Mouse (Mus musculus) adrenal gland, postnatal 25 days (tissue): Measurements from ENCODE around the gene Prrt4. TPM values are rescaled to one million over a fixed set of nuclear protein-coding genes. Genes with fewer than 3 reads are reported as not detected.
"Not testable (repeated sequence)": the region's sequence is repeated elsewhere in the genome, so short reads cannot be mapped to it uniquely, and the experiment has no call there.

Experiments
- DNase-seq: peaks from one replicate; pipeline ENCODE4 v3.0.0; 2021; ENCODE audit warnings: mixed read lengths
- total RNA-seq: library from RNA; stranded (reverse); gene quantifications from 2 replicates; pipeline ENCODE4 v1.2.3, GENCODE M21; 2021

The Prrt4 gene
- total RNA-seq, 1 experiment from 2014 or later: 6.2 TPM

DNA sequence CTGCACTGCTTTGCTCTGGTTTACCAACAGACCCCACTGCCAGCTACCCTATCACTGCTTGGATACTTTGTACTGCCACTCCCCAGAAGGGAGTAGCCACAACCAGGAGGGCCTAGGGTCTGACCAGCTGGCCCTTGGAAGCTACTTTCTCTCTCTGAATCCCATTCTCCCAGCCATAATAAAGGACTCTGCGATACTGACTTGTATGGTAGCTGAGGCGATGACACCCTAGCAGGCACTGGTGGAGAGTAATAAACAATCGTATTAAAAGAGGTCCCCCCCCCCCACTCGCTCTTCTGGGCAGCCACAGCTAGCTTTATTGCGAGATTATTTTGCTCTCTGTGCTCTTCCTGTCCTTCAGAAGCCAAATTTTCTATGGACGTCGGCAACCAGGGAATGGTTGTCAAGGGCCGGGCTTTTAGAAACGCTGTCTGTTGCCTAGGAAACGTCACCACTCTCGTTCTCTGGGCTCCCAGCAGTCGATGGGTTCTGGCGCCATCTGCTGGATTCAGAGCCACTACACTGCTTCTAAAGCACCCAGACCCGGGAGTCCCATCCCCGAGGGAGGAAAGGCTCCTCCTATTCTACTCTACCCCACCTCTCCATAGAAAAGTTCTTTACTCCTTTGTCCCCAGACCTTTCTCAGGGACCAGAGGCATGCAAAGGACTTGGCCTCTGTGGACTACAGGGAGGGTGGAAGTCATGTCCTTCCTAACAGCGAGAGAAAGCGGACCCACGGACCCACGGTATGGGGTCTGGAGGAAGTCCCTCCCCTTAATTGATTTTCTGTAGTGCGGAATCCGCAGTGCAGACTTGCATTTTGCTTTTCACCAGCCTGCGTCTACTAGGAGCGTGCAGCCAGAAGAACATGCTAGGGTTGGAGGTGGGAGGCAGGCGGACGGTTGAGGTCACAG, 19.2 kb upstream of the Prrt4 start:
- DNase-seq: peak; percentile 88

DNA sequence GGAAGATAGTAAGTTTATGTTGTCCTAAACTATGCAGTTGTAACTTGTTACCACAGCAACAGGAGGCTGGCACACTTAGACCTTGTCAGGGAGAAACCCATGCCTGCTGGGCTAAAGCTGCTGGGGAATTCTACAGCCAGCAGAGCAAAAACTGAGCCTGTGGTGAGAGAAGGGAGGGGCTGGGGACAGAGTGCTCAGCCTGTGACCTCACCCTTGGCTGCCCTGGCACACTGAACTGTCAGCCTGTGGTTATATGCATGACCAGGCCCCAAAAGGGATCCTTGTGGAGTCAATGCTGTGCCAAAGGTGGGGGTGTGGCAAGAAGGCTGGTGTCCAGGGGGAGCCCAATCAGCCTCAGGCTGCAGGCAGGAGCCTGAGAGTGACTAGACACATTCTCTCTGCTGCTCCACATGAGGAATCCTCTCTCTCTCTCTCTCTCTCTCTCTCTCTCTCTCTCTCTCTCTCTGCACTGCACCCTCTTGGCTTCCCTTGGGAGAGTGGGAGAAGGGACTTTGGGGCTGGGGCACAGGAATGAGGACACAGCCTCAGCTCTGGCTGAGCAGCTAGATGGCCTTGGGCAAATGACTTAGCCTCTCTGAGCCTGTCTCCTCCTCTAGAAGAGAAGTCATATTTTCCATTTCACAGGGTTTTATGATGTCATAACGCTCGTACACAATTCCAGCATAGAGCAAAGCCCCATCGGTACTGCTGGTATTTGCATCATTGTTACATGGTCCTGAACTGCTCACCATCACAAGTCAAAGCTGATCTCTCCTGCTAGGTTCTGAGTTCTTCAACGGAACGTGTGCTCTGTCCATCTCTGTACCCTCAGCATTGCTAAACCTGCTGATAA, 16.7 kb upstream of the Prrt4 start:
- peak; percentile 54 for DNase-seq

DNA sequence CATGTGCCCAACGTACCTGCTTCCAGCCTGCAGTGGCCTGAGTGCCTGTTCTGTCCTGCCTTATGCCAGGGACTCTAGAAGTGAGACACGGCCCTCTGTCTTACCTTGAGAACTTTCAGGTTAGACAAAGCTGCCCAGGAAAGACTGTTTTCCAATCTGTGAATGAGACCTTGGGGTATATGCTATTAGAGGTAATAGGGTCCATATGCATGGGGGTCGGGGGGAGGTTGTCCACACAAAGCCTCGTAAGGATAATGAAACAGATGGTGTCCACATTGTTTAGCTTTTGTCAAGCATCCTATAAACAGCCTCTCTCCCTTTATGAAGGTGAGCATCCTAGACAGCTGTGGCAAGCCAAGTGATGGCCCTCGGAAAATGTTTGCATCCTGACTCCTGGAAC, 15.8 kb upstream of the Prrt4 start:
- no peak for DNase-seq

DNA sequence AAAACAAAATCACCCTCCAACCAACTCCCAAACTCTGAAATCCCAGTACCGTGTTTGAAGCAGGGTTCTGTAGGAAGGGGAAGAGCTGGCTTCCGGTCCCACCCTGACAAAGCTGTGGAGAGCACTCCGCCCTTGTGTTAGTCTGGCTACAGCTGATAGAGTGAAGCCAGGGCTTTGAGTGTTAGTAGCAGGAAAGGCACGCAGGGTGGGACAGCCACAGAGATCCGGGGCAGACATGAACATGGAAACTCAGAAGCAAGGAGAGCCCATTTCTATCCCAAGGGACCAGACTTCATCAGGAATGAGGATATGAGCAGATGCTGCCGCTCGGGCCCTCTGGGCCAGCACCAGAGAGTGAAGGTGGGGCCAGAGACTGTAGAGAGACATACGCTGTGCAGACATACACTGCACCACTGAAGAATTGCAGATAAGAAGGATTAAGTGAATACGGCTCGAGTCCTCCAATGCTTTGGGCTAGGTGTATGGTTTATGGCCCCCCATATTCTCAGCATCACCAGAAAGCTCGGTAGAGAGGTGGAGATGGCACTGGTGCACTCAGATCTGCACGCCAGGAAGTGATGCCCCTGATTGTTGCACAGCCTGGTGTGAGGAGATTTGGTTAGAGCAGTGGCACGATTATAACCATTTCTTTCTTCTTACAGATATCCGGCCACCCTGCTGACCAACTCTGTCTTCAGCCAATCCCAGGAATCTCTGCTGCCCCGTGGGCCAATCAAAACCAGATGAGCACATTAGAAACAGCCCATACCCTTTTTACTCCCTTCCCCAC, 14.8 kb upstream of the Prrt4 start:
- no peak for DNase-seq

DNA sequence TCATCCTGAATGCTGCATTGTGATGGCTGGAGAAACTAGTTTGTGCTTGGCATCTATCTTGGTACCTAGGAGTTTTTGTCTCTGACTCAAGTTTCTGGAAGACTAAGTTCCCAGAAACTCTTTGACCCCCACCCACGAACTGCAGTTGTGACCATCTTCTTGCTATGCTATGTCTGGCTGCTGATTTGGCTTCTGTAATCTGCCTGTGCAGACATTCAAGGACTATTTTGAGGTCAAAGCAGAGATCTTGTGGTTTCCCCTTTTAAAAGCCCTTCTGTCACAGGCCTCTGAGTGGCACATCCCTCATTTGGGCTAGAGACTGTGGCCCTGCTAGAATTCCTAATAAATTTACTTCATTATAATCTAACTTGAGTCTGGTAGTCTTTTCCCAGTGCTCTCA, 8.6 kb upstream of the Prrt4 start:
- DNase-seq: no peak

DNA sequence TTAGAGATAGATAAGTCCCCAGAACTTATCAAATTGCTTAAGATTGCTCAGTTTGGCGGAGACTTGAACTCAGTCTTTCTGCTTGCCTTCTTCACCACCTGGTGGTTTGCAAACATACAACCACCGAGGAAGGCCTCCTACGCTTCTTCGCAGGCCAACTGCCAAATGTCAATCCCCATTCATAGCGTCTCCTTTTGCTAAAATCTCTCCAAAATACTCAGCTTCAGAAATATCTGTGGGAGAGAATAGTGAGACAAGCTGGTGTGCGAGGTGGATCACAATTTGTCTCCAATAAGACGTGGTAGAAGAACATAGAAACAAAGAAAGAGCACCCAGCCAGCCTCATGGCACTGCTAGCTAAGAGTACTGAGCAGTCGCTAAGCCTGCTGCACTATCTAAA, 459 bp upstream of the Prrt4 start:
- no peak for DNase-seq

DNA sequence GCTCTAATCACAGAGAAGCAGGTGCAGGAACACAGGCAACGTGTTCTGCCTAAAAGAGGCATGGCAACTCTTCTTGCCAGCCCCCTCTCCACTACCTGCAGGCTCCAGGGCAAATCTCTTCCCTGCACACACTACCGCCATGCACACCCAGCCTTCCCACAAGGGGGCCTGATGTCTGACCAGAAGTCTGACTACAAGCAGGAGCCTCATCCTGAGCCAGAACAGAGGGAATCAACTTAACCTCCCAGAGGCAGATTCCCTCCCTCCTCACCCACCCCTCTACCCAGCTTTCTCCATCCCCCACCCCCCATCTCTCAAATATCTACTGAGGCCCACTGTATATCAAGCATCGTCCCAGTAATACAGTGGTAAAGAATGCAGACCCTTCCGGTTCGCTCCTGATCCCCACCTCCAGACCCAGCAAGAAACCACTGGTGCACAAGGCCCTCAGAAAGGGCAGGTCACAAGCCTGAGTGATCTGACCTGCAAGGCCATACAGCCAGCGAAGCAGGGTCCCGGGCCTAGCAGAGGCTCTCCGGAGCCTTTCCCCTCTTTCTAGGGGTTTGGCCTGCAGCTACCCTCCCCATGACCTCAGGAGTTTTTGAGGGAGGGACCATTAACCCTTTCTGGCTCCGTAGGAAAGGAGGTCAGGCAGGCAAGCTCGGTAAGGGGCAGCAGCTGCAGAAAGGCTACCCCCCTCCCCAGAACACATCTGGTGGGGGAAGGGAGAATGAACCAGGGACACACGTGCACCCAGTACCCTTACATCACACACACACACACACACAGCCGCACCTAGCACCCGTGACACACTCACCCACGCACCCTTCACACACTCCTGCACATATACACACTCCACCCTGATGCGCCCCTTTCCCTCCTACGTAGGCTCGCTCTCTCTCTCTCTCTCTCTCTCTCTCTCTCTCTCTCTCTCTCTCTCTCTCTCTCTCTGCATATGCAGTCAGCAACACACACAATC, 1.2 kb downstream of the Prrt4 start:
- DNase-seq: no peak

DNA sequence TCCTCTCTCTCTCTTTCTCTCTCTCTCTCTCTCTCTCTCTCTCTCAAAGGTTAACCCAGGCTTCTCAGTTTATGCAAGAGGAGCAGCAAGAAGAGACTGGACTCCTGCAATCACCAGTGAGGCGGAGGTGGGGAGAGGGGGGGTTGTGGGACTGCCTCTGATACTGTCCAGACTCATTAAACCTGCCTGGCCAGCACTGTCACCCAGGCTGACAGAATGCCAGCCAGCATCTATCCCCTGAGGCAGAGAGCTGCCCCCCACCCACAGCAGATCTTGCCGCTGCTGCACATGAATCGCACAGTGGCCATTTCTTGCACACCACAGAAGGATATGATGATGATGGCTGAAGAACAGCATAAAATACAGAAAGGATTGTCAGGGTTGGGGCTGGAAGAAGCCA, 4.3 kb downstream of the Prrt4 start:
- peak; percentile 8 for DNase-seq

DNA sequence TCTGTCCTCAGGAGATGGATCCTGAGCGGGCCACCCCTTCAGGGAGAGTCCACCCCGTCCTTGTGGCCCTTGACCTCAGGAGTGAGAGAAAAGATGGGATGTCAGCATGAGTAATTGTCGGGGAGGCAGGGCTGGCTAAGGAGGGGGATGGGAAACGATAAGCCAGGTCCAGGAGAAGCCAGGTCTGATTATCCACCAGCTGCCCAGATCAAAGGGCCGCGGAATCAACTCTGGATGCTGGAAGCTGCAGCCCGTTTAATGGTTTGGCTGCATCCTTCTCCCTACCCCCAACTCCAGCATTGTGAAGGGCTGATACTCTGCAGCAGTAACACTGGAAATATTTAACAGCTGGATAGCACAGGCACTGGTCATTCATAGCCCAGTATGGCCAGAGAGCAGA, 5.0 kb downstream of the Prrt4 start:
- DNase-seq: no peak

DNA sequence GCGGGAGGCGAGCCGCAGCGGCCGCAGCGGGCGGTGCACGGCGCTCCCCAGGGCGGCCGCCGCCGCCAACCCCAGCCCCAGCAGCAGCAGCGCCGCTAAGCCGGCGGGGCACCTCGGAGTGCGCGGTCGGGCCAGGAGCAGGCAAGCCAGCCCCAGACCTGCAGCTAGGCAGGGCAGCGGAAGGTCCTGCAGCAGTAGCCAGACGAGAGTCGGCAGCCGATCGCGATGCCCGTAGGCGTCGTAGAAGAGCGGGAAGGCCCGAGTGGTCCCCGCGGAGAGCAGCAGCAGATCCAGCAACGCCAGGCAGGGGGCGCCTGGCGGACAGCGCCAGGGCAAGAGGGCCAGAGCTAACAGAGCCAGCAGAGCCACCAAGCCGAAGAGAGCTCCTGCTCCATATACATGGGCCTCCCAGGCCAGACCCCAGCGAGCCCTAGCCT, 8.4 kb downstream of the Prrt4 start:
- DNase-seq: peak; percentile 77

DNA sequence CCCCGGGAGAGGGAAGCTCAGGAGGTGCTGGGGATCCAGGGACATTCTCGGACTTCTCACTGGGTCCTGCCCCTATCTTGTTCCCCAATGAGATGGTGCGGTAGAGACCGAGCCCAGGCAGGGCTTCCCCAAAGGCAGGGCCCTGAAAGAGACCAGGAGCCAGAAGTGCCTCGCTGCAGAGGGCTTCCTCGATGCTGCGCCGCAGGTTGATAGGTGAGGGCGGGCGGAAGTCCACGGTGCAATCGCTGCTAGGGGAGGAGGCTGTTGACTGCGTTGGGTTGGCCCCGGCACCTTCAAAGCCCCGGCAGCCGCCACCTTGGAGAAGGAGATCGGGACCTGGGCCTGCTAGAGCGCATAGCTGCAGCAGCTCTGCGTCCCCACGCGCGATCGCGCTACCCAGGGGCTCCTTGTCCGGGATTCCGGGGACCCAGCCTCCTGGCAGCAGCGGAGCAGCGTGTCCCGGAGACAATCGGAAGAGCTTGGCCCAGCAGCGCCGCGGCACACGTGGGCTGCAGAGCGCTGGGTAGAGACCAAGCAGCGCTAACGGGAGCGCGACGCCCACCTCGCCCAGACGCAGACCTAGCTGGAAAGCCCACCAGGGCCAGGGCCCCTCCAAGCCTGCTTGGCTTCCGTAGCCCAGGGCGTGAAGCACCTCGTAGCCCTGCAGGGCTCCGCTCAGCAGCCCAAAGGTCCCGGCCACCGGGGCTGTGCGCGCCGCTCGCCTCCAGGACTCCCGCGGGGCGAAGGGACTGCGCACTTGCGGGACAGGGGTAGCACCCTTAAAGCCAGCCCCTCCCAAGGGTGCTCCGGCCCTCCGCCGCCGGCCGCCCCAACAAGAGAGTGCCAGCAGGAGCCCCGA, 9.1 kb downstream of the Prrt4 start:
- peak; percentile 12 for DNase-seq

DNA sequence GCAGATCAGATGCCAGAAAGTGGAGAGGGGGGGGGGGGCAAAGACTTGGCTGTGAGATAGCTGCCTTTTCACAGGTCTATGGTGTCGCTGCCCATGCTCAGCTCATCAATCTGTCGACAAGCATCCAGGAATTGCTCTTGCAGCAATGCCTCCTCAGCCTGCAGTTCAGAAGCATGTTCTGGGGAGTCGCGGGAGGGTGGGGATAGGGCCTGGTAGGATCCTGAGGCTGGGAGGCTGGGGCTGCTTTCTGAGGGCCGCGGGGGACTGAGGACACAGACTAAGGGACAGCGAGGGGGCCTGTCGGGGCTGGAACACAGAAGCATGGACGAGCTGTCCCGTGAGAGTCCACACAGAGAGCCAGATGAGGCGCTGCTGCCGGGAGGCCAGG, 9.7 kb downstream of the Prrt4 start:
- DNase-seq: no peak

DNA sequence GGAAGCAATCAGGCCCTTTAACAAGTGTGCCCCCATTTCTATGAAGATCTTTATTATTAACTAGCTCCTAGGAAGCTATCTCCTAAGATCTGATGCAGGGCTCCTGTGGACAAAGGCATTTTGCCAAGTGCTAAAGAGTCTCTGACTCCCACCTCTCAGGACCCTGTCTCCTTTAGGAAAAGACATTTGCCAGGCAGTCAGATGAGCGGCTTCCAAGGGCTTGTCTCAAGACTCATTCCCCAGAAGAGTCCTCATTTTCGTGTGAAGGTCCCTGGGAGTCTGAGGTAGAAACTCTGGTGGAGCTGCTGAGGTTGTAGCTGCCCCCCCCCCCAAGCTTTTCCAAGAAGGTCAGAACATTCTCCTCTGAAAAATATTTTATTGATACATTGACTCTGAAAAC, 10.5 kb downstream of the Prrt4 start:
- no peak for DNase-seq

DNA sequence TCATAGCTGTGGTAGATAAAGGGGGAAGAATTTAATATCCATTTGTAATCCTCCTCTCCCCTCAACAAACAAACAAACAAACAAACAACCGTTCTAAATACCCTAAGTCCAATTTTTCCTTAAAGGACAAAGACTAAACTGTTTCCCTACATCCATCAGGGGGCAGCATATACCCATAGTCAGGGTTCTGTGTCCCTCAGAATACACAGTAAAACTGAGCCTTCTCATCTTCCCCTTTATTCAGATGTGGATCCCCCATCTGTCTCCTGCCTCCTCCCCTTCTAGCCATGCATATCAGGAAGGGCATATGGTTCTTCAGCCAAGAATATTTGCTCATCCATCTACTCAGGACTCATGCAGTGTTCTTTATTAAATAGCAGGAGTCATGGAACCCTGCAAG, 13.2 kb downstream of the Prrt4 start:
- DNase-seq: no peak

DNA sequence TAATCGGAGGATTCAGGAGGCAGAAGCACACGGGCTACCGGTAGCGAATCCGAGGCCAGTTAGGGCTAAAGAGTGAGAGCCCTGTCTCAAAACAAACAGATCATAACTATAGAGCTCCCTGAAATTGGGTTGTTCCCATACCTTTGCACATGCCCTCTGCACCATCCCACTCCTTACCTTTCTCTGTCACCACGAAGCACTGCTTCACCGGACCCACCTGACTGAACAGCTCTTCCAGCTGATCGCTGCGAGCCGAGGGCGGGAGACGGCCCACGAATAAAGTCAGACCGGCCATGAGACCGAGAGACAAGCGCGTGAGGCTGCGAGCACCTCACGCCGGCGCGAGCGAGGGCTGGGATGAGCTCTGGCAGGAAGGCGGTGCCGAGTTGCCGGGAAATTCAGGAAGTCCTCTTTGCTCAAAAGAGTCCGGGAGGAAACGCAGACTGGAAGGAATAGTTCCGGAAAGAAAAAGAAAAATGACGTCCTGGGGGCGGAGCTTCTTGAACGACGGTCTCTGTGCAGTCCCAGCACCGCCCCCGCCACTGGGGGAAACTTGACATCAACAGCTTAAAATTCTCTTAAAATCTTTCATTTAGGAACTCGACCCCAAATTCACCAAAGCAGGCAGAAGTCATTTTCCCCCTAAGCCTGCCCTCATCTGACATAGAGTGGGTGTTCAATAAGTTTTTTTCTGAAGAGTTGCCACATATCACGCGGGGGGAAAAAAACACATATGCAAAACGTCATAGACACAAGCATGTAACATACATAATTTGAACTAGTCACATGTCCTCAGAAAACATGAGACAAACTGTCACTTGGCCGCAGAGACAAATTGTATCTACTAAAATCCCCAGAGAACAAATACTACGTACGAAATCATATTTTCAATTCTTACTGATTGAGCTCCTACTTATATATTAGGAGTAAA, 14.8 kb downstream of the Prrt4 start, which contains the start of gene Rbm28:
Gene Rbm28 (minus strand): TSS at position 693 of the 931 bp plus-strand sequence.
- peak; percentile 74 for DNase-seq

DNA sequence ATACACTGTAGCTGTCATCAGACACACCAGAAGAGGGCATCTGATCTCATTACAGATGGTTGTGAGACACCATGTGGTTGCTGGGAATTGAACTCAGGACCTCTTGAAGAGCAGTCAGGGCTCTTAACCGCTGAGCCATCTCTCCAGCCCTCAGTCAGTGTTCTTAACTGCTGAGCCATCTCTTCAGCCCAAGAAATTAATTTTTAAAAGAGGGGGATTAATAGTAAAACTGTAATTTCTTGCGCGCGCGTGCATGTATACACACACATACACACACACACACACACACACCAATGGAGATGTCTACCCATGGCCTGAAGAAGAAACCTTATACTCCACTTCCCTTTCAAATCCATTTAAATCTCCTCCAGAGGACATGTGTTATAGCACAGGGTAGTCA, 18.1 kb downstream of the Prrt4 start:
- DNase-seq: not testable (repeated sequence)

DNA sequence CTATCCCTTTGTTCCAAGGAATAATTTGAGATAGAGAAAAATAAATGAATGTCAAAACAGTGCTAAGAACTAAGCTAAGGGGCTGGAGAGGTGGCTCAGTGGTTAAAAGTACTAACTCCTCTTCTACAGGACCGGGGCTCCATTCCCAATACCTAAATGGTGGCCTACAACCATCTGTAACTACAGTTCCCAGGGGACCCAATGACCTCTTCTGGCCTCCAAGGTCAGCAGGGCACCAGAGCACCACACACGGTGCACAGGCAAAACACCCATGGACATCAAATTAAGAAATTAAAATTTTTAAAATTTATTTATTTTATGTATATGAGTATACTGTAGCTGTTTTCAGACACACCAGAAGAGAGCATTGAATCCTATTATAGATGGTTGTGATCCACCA, 18.6 kb downstream of the Prrt4 start:
- no peak for DNase-seq

DNA sequence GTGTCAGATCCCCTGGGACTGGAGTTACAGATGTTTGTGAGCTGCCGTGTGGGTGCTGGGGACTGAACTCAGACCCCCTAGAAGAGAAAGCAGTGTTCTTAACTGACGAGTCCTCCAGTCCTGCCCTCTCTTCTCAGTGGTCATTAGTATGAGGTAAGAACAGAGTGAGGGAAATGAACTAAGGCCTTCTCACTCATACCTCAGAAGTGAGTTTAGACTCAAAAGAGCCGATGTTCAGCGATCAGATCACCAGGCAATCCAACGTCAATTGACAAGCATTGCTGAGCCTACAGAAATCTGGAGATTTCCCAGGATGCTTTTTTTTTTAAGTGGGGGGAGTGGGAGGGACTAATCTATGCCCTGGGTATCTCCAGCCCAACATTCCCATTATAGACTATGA, 23.1 kb downstream of the Prrt4 start:
- DNase-seq: no peak

DNA sequence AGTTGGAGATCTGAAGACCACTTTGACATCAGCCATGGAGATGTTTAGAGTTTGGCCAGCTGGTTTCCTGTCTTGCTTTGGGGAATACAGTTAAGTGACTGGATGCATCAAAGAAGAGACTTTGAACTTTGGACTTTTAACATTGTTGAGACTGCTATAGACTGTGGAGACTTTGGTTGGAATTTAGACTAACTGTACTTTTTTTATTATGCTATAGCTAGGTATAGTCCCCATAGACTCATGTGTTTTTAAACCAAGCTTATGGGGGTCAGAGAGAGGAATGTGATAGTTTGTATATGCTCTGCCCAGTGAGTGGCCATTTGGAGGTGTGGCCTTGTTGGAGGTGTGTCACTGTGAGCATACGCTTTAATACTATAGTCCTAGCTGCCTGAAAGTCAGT, 29.4 kb downstream of the Prrt4 start:
- no peak for DNase-seq
